Mouse (Mus musculus) forebrain, embryonic 14.5 days (tissue): ENCODE data around the gene Slc25a22. TPM values are rescaled to one million over a fixed set of nuclear protein-coding genes. Genes with fewer than 3 reads are reported as not detected.

ENCODE experiments used
- ATAC-seq: fragments of 200-750 bp; cut with Nextera tagmentation; 2 replicates; pipeline ENCODE4 v1.8.0; 2017; ENCODE audit warnings: mild to moderate bottlenecking, moderate library complexity
- DNase-seq: peaks from one replicate; pipeline ENCODE4 v3.0.0-alpha.2; 2015; ENCODE audit warnings: low spot score
- H3K27ac ChIP-seq: fragments of 300-500 bp; sonication (generic); 2 replicates; pipeline ENCODE4 v1.5.1; 2014; ENCODE audit warnings: low read depth, mild to moderate bottlenecking, control low read depth, low read length, moderate library complexity
- H3K27me3 ChIP-seq: fragments of 300-500 bp; sonication (generic); replicated peaks from 2 replicates; pipeline ENCODE4 v1.6.1; 2014; ENCODE audit warnings: low read length, control low read depth, mixed read lengths; ENCODE audit not compliant: control insufficient read depth, insufficient read depth
- H3K36me3 ChIP-seq: fragments of 300-500 bp; sonication (generic); 2 replicates; pipeline ENCODE4 v1.6.1; 2014; ENCODE audit warnings: low read length, control low read depth; ENCODE audit not compliant: control insufficient read depth, insufficient read depth
- H3K4me1 ChIP-seq: fragments of 300-500 bp; sonication (generic); 2 replicates; pipeline ENCODE4 v1.6.1; 2014; ENCODE audit warnings: antibody characterized with exemption, low read length, control low read depth; ENCODE audit not compliant: control insufficient read depth, insufficient read depth
- H3K4me2 ChIP-seq: fragments of 300-500 bp; sonication (generic); 2 replicates; pipeline ENCODE4 v1.6.1; 2014; ENCODE audit warnings: mild to moderate bottlenecking, control low read depth, low read length
- H3K4me3 ChIP-seq: fragments of 300-500 bp; sonication (generic); 2 replicates; pipeline ENCODE4 v1.5.1; 2014; ENCODE audit warnings: low read depth, low read length, control low read depth
- H3K9ac ChIP-seq: fragments of 300-500 bp; sonication (generic); 2 replicates; pipeline ENCODE4 v1.6.1; 2014; ENCODE audit warnings: mild to moderate bottlenecking, low read length, control low read depth, moderate library complexity
- H3K9me3 ChIP-seq: fragments of 300-500 bp; sonication (generic); replicated peaks from 2 replicates; pipeline ENCODE4 v1.6.1; 2016; ENCODE audit warnings: low read length, control low read depth, mixed read lengths; ENCODE audit not compliant: control insufficient read depth
- WGBS: fragments of 180-500 bp; shearing (Covaris S2); extraction: QIAGEN DNeasy Blood & Tissue Kit; methylation state at CpG from one replicate; pipeline ENCODE4 v1.1.7; 2014; 5-methylcytosine and 5-hydroxymethylcytosine counted together
- polyA plus RNA-seq: library from polyadenylated mRNA; unstranded; fragments of >200 nt; fragmentation: Nextera tagmentation; extraction: Ambion mirVana; gene quantifications from 2 replicates; pipeline ENCODE4 v1.2.1, GENCODE M21; 2014

The Slc25a22 gene
- polyA plus RNA-seq, 1 experiment from 2014 or later: 56.0 TPM

DNA sequence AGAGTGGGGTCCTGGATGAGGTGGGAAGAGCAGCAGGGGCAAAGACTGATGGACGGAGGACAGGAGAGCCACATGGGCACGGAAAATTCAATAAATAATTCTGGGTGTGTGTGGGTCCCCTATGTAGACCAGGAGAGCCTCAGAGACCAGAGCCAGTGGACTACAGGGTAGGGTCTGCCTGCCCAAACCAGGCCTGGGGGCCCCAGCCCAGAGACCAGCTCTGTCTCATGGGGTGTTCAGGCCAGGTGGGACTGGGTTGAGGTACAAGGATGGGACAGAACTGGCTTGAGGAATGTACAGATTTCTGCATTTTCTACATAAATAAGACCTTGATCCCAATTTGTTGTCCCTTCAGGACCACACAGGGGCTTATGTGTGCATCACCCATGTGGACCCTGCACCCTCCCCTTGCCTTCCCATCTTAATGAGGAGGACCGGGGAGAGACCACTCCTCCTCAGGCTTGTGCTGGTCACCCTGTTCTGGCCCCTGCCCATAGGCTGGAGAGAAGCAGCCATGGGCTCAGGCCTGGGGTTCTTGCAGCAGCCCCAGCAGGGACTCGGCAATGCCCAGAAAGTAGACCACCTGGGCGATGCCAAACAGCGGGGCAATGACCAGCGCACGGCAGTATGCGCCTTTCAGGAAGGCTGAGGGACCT is 7.0 kb downstream of the Slc25a22 start:
- H3K9ac ChIP-seq: no peak overlapping the region
- H3K27me3 ChIP-seq: no peaks in the 10 kb centered on the region
- H3K4me2 ChIP-seq: no peak overlapping the region
- 95% methylated on average over 9 of the region's 9 CpGs for WGBS
- H3K9me3 ChIP-seq: no peaks in the 10 kb centered on the region
- peaks cover 48% of the 10 kb centered on the region for H3K36me3 ChIP-seq
- no peak for DNase-seq
- no peak overlapping the region for H3K4me3 ChIP-seq
- ATAC-seq: no peak
- H3K4me1 ChIP-seq: peaks cover 17% of the 10 kb centered on the region
- no peak overlapping the region for H3K27ac ChIP-seq

DNA sequence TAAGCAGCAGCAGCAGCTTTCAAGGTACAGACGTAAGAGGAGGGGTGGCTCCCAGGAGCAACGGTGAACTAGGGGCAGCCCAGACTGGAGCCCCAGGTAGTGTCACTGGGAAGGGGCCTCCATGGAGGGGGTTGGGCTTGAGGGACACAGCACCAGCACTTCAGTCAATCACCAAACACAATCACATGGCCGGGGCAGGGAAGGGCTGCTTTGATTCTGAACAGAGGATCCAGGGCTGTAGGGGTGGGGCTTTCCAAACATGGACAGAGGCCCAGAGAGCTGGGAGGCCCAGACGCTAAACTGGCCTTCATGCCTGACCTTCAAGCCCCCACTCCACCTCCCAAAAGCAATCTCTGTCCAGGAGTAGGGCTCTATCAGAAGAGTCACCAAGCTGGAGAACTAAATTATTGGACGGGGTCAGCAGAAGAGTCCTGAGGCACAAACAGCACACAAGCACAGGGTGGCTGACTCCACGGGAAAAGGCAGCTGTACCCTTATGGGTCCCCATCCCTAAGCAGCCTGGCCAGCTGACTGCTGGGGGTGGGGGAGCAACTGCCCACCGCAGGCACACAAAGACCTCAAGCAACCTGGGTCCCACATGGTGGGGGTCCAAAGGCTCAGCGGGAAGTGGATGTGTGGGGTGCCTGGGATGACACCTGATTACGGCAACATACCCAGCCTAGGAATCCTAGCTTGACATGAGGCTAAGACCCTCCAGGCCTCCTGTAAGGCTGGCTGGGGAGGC is 7.7 kb downstream of the Slc25a22 start:
- H3K4me2 ChIP-seq: peak overlapping the region; percentile 85
- H3K4me1 ChIP-seq: peaks cover 13% of the 10 kb centered on the region
- no peaks in the 10 kb centered on the region for H3K27me3 ChIP-seq
- no peak overlapping the region for H3K9ac ChIP-seq
- no peaks in the 10 kb centered on the region for H3K9me3 ChIP-seq
- no peak for DNase-seq
- peaks cover 48% of the 10 kb centered on the region for H3K36me3 ChIP-seq
- no peak overlapping the region for H3K27ac ChIP-seq
- peak overlapping the region; percentile 48; the same call in 1 of the 2 replicates for H3K4me3 ChIP-seq
- 63% methylated on average over 9 of the region's 9 CpGs for WGBS
- no peak for ATAC-seq

DNA sequence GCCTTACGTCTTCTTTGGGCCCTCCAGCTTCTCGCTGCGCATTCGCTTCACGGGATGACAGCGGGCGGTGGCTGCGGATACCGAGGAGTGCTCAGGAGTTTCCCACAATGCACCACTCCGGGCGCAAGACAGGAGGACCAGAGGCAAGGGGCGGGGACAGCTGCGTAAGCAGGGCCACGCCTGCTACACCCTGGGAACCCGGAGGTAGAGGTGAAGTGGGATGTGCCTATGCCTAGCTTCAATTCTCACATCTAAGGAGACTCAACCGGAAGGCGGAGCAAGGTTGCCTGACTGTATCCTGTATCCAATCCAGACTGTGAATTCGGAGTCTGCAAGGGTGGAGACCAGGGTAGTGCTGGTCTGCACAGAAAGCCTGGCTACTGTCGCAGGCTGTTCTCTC is 8.4 kb downstream of the Slc25a22 start, which contains the start of gene Cend1:
Gene Cend1 (minus strand): TSS at position 182 of the 400 bp plus-strand sequence.
- H3K4me1 ChIP-seq: peaks cover 13% of the 10 kb centered on the region
- peak within 1 kb of the TSS; percentile 55; the same call in 1 of the 2 replicates for H3K27ac ChIP-seq
- H3K36me3 ChIP-seq: peaks cover 48% of the 10 kb centered on the region
- WGBS: 1% methylated on average over 19 of the region's 19 CpGs
- ATAC-seq: peak; percentile 87
- H3K9me3 ChIP-seq: no peaks in the 10 kb centered on the region
- H3K9ac ChIP-seq: peak within 1 kb of the TSS; percentile 79
- DNase-seq: peak; percentile 91
- H3K4me2 ChIP-seq: peak within 1 kb of the TSS; percentile 85
- H3K4me3 ChIP-seq: peak within 1 kb of the TSS; percentile 48
- H3K27me3 ChIP-seq: no peaks in the 10 kb centered on the region

DNA sequence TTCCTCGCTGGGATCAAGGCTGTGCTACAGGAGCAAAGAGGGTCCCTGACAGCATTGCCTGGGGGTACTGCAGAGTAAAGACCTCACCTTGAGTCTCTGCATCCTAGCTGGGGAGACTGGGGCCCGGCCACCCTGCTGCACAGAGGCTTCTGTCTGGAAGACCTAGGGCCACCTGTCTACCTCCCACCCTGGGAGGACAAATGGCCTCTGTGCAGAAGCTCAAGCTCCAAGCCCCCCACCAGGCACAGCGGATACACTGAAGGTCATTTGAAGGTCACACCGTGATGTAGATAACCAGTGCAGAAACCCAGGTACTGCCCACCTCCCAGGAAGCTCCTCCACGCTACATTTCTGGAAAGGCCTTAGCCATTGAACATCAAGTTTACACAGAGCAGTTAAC is 9.0 kb downstream of the Slc25a22 start:
- peaks cover 48% of the 10 kb centered on the region for H3K36me3 ChIP-seq
- 61% methylated on average over 5 of the region's 5 CpGs for WGBS
- ATAC-seq (no peak), DNase-seq (no peak)
- no peaks in the 10 kb centered on the region for H3K9me3 ChIP-seq
- H3K27me3 ChIP-seq: no peaks in the 10 kb centered on the region
- H3K9ac ChIP-seq: peak overlapping the region; percentile 79
- peak overlapping the region; percentile 85 for H3K4me2 ChIP-seq
- peak overlapping the region; percentile 55; the same call in 1 of the 2 replicates for H3K27ac ChIP-seq
- peak overlapping the region; percentile 48 for H3K4me3 ChIP-seq
- H3K4me1 ChIP-seq: peaks cover 8% of the 10 kb centered on the region

DNA sequence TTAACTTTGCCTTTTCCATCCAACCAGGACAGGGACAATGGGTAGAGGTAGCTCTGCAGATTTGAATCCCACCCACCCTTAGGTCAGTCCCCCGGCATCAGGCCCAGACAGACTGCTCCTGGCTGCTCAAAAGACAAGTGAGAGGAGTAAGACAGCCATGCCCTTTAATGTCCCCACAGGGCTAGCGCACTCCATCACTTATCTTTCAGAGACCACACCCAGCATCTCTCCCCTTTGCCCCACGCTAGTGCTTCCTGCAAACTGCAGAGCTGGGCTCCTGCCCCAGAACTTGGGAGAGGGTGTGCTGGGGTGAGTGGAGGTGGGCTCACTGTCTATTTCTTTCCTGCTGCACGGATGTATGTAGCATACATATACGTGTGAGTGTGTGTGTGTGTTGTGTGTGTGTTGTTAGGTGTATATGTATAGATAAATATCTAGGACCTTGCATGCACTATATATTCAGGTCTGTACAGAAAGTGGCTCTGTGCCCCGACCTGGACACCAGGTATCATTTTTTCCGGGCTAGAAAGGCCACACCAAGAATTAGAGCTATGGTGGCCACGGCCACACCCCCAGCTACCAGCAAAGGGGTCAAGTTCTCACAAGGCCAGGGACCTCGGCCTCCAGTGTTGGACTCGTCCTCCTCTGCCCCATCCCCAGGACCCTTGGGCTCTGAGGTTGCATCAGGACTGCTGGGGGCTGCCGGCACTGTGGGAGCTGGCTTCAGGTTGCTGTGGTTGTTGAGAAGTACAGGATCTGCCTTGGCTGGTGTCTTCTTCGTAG is 10.6 kb downstream of the Slc25a22 start:
- Histone ChIP-seq H3K9me3 (no peaks in the 10 kb centered on the region), H3K27me3 (no peaks in the 10 kb centered on the region), H3K27ac (no peak overlapping the region), H3K4me3 (no peak overlapping the region), H3K4me2 (no peak overlapping the region), H3K36me3 (peaks cover 34% of the 10 kb centered on the region), H3K4me1 (peaks cover 5% of the 10 kb centered on the region), H3K9ac (no peak overlapping the region)
- WGBS: 87% methylated on average over 12 of the region's 12 CpGs
- no peak for ATAC-seq
- DNase-seq: no peak

DNA sequence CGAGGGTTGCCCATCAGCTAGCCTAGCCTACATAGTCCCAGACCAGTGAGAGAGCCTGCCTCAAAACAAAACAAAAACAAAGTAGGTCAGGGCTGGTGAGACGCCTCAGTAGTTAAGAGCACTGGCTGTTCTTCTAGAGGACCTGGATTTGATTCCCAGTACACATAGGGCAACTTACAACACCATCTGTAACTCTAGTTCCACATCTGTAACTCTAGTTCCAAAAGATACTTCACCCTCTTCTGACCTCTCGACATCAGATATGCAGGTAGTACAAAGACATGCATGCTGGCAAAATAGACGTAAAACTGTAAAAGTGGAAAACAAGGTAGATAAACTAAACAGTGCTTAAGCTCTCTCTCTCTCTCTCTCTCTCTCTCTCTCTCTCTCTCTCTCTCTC is 13.9 kb downstream of the Slc25a22 start:
- no peak overlapping the region for H3K4me2 ChIP-seq
- no peak for DNase-seq
- no peak for ATAC-seq
- peaks cover 13% of the 10 kb centered on the region; the same call in 1 of the 2 replicates for H3K36me3 ChIP-seq
- no peak overlapping the region for H3K27ac ChIP-seq
- H3K9ac ChIP-seq: no peak overlapping the region
- no peaks in the 10 kb centered on the region for H3K9me3 ChIP-seq
- no peak overlapping the region for H3K4me3 ChIP-seq
- peaks cover 4% of the 10 kb centered on the region for H3K4me1 ChIP-seq
- H3K27me3 ChIP-seq: no peaks in the 10 kb centered on the region
- WGBS: 77% methylated on average over 4 of the region's 4 CpGs

DNA sequence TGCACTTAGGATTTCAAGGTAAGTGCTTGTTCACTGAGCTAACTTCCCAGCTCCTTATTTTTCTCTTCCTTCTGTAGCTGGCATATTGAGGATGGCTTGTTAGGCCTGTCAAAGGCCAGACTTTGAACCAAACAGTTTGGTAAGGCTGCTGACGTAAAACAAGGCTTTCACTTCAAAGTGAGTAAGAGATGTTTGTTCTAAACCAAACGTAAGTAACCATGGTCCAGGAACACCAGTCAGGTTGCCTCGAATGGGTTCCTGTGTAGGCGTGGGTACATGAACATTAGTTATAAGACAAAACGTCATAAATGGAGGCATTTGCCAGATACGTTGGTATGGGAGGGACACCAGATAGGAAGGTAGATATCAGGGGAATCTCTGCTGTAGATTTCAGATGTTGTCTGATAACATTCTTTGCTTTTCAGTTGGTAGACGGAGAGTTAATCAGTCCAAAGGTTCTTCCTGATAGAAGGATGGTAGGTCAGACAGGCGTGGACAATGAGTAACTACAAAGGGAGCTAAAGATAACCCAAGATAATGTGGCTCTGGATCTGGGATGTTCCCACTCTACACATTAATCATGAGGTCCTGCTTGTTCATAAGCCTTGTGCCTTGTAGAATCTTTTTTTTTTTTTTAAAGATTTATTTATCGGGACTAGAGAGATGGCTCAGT is 17.5 kb downstream of the Slc25a22 start:
- H3K4me3 ChIP-seq: no peak overlapping the region
- 87% methylated on average over 9 of the region's 9 CpGs for WGBS
- ATAC-seq: no peak
- H3K27me3 ChIP-seq: no peaks in the 10 kb centered on the region
- no peak overlapping the region for H3K4me2 ChIP-seq
- H3K9ac ChIP-seq: no peak overlapping the region
- H3K36me3 ChIP-seq: no peaks in the 10 kb centered on the region
- no peak for DNase-seq
- H3K9me3 ChIP-seq: no peaks in the 10 kb centered on the region
- no peak overlapping the region for H3K27ac ChIP-seq
- H3K4me1 ChIP-seq: no peaks in the 10 kb centered on the region

DNA sequence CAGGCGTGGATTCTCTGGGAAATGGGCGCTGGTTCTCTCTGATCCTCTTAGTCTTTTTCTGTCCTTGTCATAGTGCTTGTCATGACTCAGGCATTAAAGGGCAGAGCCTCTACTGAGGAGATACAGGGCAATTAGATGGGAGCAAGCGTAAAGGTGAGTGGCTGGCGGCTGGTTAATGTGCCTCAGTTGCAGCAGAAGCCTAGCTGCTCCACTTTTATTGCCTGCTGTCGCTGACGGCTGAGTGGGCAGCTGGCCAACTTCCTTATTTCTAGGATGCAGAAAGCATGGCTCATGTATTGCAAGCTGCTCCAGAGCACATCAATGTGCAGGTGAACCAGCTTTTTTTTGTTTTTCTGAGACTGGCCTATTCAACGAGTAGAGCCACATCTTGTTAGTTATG is 18.7 kb downstream of the Slc25a22 start:
- no peak overlapping the region for H3K27ac ChIP-seq
- 0 out of 2 replicates have a peak overlapping the region, but pooled peaks have one; percentile 29 for H3K9ac ChIP-seq
- no peaks in the 10 kb centered on the region for H3K9me3 ChIP-seq
- peak; percentile 60 for DNase-seq
- H3K4me3 ChIP-seq: no peak overlapping the region
- no peak for ATAC-seq
- 65% methylated on average over 7 of the region's 7 CpGs for WGBS
- no peaks in the 10 kb centered on the region for H3K36me3 ChIP-seq
- no peak overlapping the region for H3K4me2 ChIP-seq
- H3K4me1 ChIP-seq: 0 out of 2 replicates have a peak, but pooled peaks cover 3% of the 10 kb centered on the region
- no peaks in the 10 kb centered on the region for H3K27me3 ChIP-seq
